31 mouse cellular contexts compared by ENCODE assay signal in the genomic region with DNA sequence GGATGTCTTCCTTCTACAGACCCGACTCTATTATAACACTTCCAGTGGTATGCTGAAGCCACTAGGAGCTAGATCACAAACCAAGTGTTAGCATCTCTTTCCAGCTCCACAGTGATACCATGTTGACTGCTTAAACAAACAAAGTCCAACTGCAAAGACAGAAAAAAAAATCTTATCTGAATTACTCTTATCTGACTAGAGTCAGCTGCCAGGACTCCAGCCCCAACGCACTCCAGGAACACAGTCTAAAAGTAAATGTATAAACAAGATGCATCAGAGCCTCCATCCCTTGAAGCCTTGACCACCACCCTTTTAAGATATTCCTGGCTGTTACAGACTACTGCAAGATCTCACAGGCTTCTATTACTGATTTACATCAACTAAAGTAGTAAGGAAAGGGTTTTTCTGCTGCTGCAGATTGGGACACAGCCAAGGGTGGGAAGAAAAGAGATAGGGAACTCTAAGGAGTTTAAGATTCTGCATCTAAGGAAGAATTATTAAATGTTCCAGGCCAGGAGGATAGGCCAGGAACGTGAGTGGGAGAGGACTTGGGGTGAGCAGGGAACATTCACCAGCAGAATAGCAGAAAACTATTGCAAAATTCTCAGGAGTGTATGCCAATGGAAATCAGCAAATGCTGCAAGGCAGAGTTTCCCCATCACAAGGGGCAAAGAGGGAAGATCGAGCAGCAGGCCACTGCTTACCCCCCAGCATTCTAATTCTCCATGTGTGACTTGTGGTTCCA. TPM values are rescaled to one million over a fixed set of nuclear protein-coding genes. Genes with fewer than 3 reads are reported as not detected.
DNase-seq lines count a peak whose midpoint lies in the region; ATAC-seq and TF ChIP-seq lines count a peak whose summit lies in the region.
"Had no signal": no experiment of that assay in that cellular context is flagged by ENCODE, and none has a peak within 500 bp of the region (broad histone marks: within the 10 kb centered on the region; RNA-seq: fewer than 3 reads in every experiment).

No protein-coding gene starts in this region.

- H3K4me3 ChIP-seq in lung, embryonic 16.5 days (ENCODE audit: low read length): no peak overlapping the region
- no peak overlapping the region for H3K4me3 ChIP-seq in G1E (ENCODE audit: low read depth, low read length)
- no peak overlapping the region for H3K4me3 ChIP-seq in midbrain, embryonic 16.5 days (ENCODE audit: low read depth, low read length)
- H3K4me3 ChIP-seq: embryonic facial prominence, embryonic 13.5 days; forebrain, embryonic 10.5 days; forebrain, embryonic 15.5 days; heart, adult 2 months; heart, embryonic 12.5 days; hindbrain, embryonic 10.5 days; hindbrain, embryonic 15.5 days; kidney, embryonic 15.5 days; limb, embryonic 13.5 days; liver, embryonic 13.5 days; megakaryocyte, embryonic 14.5 days; midbrain, embryonic 12.5 days; stomach, embryonic 15.5 days had no signal

- no peaks in the 10 kb centered on the region for H3K9me3 ChIP-seq in lung, embryonic 16.5 days (ENCODE audit: control insufficient read depth, low read length)
- H3K9me3 ChIP-seq in G1E (replicated peaks): no peaks in the 10 kb centered on the region
- H3K9me3 ChIP-seq in midbrain, embryonic 16.5 days (replicated peaks; ENCODE audit: control insufficient read depth, low read length, poor library complexity, severe bottlenecking): no peaks in the 10 kb centered on the region
- H3K9me3 ChIP-seq: embryonic facial prominence, embryonic 13.5 days; forebrain, embryonic 10.5 days; forebrain, embryonic 15.5 days; heart, embryonic 12.5 days; hindbrain, embryonic 10.5 days; hindbrain, embryonic 15.5 days; kidney, embryonic 15.5 days; limb, embryonic 13.5 days; liver, embryonic 13.5 days; megakaryocyte, embryonic 14.5 days; midbrain, embryonic 12.5 days; stomach, embryonic 15.5 days had no signal

- TF ChIP-seq CTCF in G1E (IDR thresholded peaks at IDR 0.05; ENCODE audit: low read depth, low read length): no peak

- 37% methylated on average over 4 of the region's 4 CpGs for WGBS in lung, embryonic 16.5 days
- 88% methylated on average over 4 of the region's 4 CpGs for WGBS in midbrain, embryonic 16.5 days

- no peaks in the 10 kb centered on the region for H3K27me3 ChIP-seq in lung, embryonic 16.5 days (ENCODE audit: control insufficient read depth, insufficient read depth, low read depth, low read length)
- H3K27me3 ChIP-seq in G1E (ENCODE audit: insufficient read depth, low read length): no peaks in the 10 kb centered on the region
- no peaks in the 10 kb centered on the region; the same call in 1 of the 2 replicates for H3K27me3 ChIP-seq in midbrain, embryonic 16.5 days (ENCODE audit: control insufficient read depth, insufficient read depth, low read depth, low read length)
- H3K27me3 ChIP-seq: embryonic facial prominence, embryonic 13.5 days; forebrain, embryonic 15.5 days; heart, embryonic 12.5 days; hindbrain, embryonic 15.5 days; kidney, embryonic 15.5 days; limb, embryonic 13.5 days; liver, embryonic 13.5 days; megakaryocyte, embryonic 14.5 days; stomach, embryonic 15.5 days had no signal

- H3K4me1 ChIP-seq in lung, embryonic 16.5 days (replicated peaks; ENCODE audit: control insufficient read depth, insufficient read depth, low read length): peaks cover 3% of the 10 kb centered on the region; the same call in 1 of the 2 replicates
- H3K4me1 ChIP-seq in G1E (ENCODE audit: insufficient read depth, low read depth, low read length): no peaks in the 10 kb centered on the region
- H3K4me1 ChIP-seq in midbrain, embryonic 16.5 days (ENCODE audit: control insufficient read depth, insufficient read depth, low read length): no peaks in the 10 kb centered on the region
- H3K4me1 ChIP-seq: embryonic facial prominence, embryonic 13.5 days; forebrain, embryonic 10.5 days; forebrain, embryonic 15.5 days; hindbrain, embryonic 10.5 days; hindbrain, embryonic 15.5 days; kidney, embryonic 15.5 days; limb, embryonic 13.5 days; midbrain, embryonic 12.5 days; stomach, embryonic 15.5 days had no signal

- no peak overlapping the region for H3K9ac ChIP-seq in lung, embryonic 16.5 days (ENCODE audit: low read length)
- no peak overlapping the region for H3K9ac ChIP-seq in midbrain, embryonic 16.5 days (ENCODE audit: low read depth, low read length)
- H3K9ac ChIP-seq: embryonic facial prominence, embryonic 13.5 days; forebrain, embryonic 15.5 days; heart, embryonic 12.5 days; hindbrain, embryonic 15.5 days; kidney, embryonic 15.5 days; limb, embryonic 13.5 days; liver, embryonic 13.5 days; midbrain, embryonic 12.5 days; stomach, embryonic 15.5 days had no signal

- peak; percentile 9 to 27 for DNase-seq in heart, adult 18-20 months
- DNase-seq in heart, postnatal 14 days: no peak
- no peak for DNase-seq in lung, postnatal 10 days
- no peak for DNase-seq in G1E (ENCODE audit: low spot score)
- DNase-seq in lung, postnatal 36 days: peak; percentile 40
- DNase-seq: adrenal gland, postnatal 14 days; cerebellum, adult 11-12 months; cerebellum, adult 9-11 months; gastrocnemius, postnatal 25 days; heart, adult 2 months; kidney, adult 18-20 months; liver, embryonic 13.5 days; retina, postnatal 1 day; right cerebral cortex, postnatal 14 days; thymus, adult 18-20 months; thymus, postnatal 25 days had no signal

- ATAC-seq in lung, embryonic 16.5 days (ENCODE audit: low read depth): peak; percentile 64
- 0 out of 2 replicates have a peak, but pooled peaks have one; percentile 15 for ATAC-seq in G1E (ENCODE audit: extremely low read depth, insufficient number of reproducible peaks, low FRiP score, poor library complexity, severe bottlenecking)
- ATAC-seq in midbrain, embryonic 16.5 days: no peak
- ATAC-seq: CD4-positive, CD25-positive, alpha-beta regulatory T cell, adult 4 months; forebrain, embryonic 15.5 days; inflammation-experienced regulatory T-cells, adult 6 months had no signal

- H3K36me3 ChIP-seq in lung, embryonic 16.5 days (ENCODE audit: control insufficient read depth, insufficient read depth, low read length): no peaks in the 10 kb centered on the region
- peaks cover 5% of the 10 kb centered on the region for H3K36me3 ChIP-seq in G1E (replicated peaks)
- H3K36me3 ChIP-seq in midbrain, embryonic 16.5 days (ENCODE audit: control insufficient read depth, insufficient read depth, low read length): no peaks in the 10 kb centered on the region
- H3K36me3 ChIP-seq: embryonic facial prominence, embryonic 13.5 days; forebrain, embryonic 10.5 days; forebrain, embryonic 15.5 days; heart, embryonic 12.5 days; hindbrain, embryonic 10.5 days; hindbrain, embryonic 15.5 days; kidney, embryonic 15.5 days; limb, embryonic 13.5 days; liver, embryonic 13.5 days; midbrain, embryonic 12.5 days; stomach, embryonic 15.5 days had no signal

- H3K4me2 ChIP-seq in lung, embryonic 16.5 days (ENCODE audit: low read depth, low read length): no peak overlapping the region
- H3K4me2 ChIP-seq in midbrain, embryonic 16.5 days (ENCODE audit: low read length): no peak overlapping the region
- H3K4me2 ChIP-seq: embryonic facial prominence, embryonic 13.5 days; forebrain, embryonic 15.5 days; heart, embryonic 12.5 days; hindbrain, embryonic 15.5 days; kidney, embryonic 15.5 days; limb, embryonic 13.5 days; liver, embryonic 13.5 days; midbrain, embryonic 12.5 days; stomach, embryonic 15.5 days had no signal

- intact Hi-C loops in heart, postnatal 14 days (cut with DNase I): no loop called here

- peak overlapping the region; percentile 15; the same call in 1 of the 2 replicates for H3K27ac ChIP-seq in lung, embryonic 16.5 days (ENCODE audit: low read length)
- no peak overlapping the region for H3K27ac ChIP-seq in midbrain, embryonic 16.5 days (ENCODE audit: low read length)
- H3K27ac ChIP-seq: embryonic facial prominence, embryonic 13.5 days; forebrain, embryonic 10.5 days; forebrain, embryonic 15.5 days; heart, adult 2 months; hindbrain, embryonic 10.5 days; hindbrain, embryonic 15.5 days; kidney, embryonic 15.5 days; limb, embryonic 13.5 days; liver, embryonic 13.5 days; midbrain, embryonic 12.5 days; stomach, embryonic 15.5 days had no signal

RNA-seq across cellular contexts. Expression of gene Skap2, which starts 56.1 kb away (rescaled TPM):
- 10 to 100 TPM in 1 of 2 experiments, 1 to 10 TPM in 1; 8.5 to 12.6 TPM for total RNA-seq in heart, adult 18-20 months (2021)
- total RNA-seq in heart, postnatal 14 days (2021): 10 to 100 TPM in 1 of 2 experiments, 1 to 10 TPM in 1; 7.3 to 10.4 TPM
- 68.7 and 71.7 TPM in 2 replicates for polyA plus RNA-seq in lung, embryonic 16.5 days (2015; fragmentation: Nextera tagmentation; extraction: Ambion mirVana)
- 26.6 and 32.7 TPM in 2 replicates for total RNA-seq in G1E (2014; fragmentation: Nextera tagmentation)
- 143 and 163 TPM in 2 replicates for total RNA-seq in G1E (2017)
- 4.7 and 5.2 TPM in 2 replicates for polyA plus RNA-seq in G1E (2012)
- polyA plus RNA-seq in midbrain, embryonic 16.5 days (2015; fragmentation: Nextera tagmentation; extraction: Ambion mirVana): 4.8 and 7.0 TPM in 2 replicates

Comparison
In these comparisons a context has a peak if more than half of its experiments do, and no peak if none do; other contexts are left out.
1. DNase-seq: peak in heart, adult 18-20 months (2 of 2) and lung, postnatal 36 days (single experiment); none in heart, postnatal 14 days (0 of 2), lung, postnatal 10 days (single experiment) and G1E (single experiment).